Mouse (Mus musculus) kidney, adult 2 months (tissue): Measurements from ENCODE around the gene Hcrtr1.

Source experiments
- CTCF ChIP-seq: fragments of 200-500 bp; conservative IDR thresholded peaks from 2 replicates; pipeline ENCODE4 v1.5.1; 2011; ENCODE audit warnings: low read depth, mild to moderate bottlenecking, control low read depth, low read length, moderate library complexity, mixed read lengths; ENCODE audit not compliant: insufficient read depth, insufficient read length
- POLR2A ChIP-seq: fragments of 200-500 bp; IDR thresholded peaks from one replicate; pipeline ENCODE4 v1.6.1; 2011; ENCODE audit warnings: low read depth, low read length, control low read depth

DNA sequence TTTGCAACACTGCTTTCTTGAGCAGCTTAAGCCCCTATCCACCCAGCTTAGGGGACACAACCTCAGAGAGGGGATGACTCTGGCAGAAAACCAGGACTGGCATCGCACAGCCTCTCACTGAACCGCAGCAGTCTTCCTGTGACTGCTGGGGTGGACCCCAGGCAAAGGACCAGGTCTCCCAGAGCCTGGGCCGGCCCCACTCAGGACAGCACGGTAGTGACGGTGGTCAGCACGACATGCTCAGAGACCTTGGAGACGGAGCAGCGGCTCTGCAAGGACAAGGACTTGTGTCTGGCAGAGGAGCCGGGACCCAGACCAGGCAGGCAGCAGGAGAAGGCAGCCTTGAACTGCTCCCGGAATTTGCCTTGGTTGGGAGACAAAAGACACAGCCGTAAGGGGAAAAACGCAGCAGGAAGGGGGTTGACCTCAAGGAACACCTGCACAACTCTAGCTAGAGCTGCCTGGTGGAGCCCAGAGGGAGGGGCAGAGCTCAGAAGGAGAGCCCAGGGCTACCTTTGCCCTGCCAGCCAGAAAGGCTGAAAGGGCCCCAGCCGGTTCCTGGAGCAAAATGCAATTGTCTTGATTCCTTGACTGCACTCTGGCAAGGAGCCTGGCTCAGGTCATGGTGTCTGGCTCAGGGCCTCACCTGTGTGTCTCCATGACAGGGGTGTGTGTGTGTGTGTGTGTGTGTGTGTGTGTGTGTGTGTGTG lies 8.4 kb downstream of the Hcrtr1 start:
- TF ChIP-seq CTCF, result no peak
- no peak for TF ChIP-seq POLR2A
